ENCODE assay signal across 17 mouse cellular contexts in genomic region chr8:126628616-126629015, GRCm38 (mm10). TPM values are rescaled to one million over a fixed set of nuclear protein-coding genes. Genes with fewer than 3 reads are reported as not detected.
DNase-seq lines count a peak whose midpoint lies in the region; ATAC-seq lines count a peak whose summit lies in the region.
"Had no signal": no experiment of that assay in that cellular context is flagged by ENCODE, and none has a peak within 500 bp of the region (broad histone marks: within the 10 kb centered on the region; RNA-seq: fewer than 3 reads in every experiment).

No protein-coding gene starts in this region.

- no peaks in the 10 kb centered on the region for H3K27me3 ChIP-seq in splenic B cell, adult 2 months (ENCODE audit: control insufficient read depth, insufficient read depth, low read length, poor library complexity, severe bottlenecking)
- H3K27me3 ChIP-seq in midbrain, embryonic 10.5 days (ENCODE audit: low read depth, poor library complexity, severe bottlenecking), result no peaks in the 10 kb centered on the region
- H3K27me3 ChIP-seq: CH12.LX; embryonic facial prominence, embryonic 13.5 days; heart, embryonic 13.5 days; kidney, embryonic 15.5 days; midbrain, embryonic 12.5 days had no signal

- peak; percentile 39 for ATAC-seq in CD4-positive, CD25-positive, alpha-beta regulatory T cell, adult 4 months
- peak; percentile 91 to 95 for ATAC-seq in hematopoietic stem cell, adult 5-6 weeks (replicated peaks in 1 of 2; ENCODE audit: insufficient read depth in 1 of 2, low FRiP score in 2 of 2, low TSS enrichment in 1 of 2, low read depth in 1 of 2, poor library complexity in 2 of 2, severe bottlenecking in 2 of 2)

- H3K9me3 ChIP-seq in midbrain, embryonic 10.5 days (replicated peaks), result peaks cover 27% of the 10 kb centered on the region

- H3K4me3 ChIP-seq in midbrain, embryonic 10.5 days, result no peak overlapping the region
- H3K4me3 ChIP-seq: embryonic facial prominence, embryonic 13.5 days; heart, embryonic 13.5 days; kidney, embryonic 15.5 days; midbrain, embryonic 12.5 days had no signal

- no peaks in the 10 kb centered on the region for H3K4me1 ChIP-seq in midbrain, embryonic 10.5 days
- H3K4me1 ChIP-seq: heart, embryonic 13.5 days; midbrain, embryonic 12.5 days had no signal

- 94% methylated on average over 3 of the region's 3 CpGs for WGBS in midbrain, embryonic 10.5 days

- H3K36me3 ChIP-seq in splenic B cell, adult 2 months (ENCODE audit: control insufficient read depth, insufficient read depth, low read length, poor library complexity, severe bottlenecking), result no peaks in the 10 kb centered on the region
- no peaks in the 10 kb centered on the region for H3K36me3 ChIP-seq in midbrain, embryonic 10.5 days
- H3K36me3 ChIP-seq: embryonic facial prominence, embryonic 13.5 days; kidney, embryonic 15.5 days; midbrain, embryonic 12.5 days had no signal

- peak; percentile 55 for DNase-seq in lung, postnatal 36 days
- no peak for DNase-seq in lung, postnatal 10 days
- peak; percentile 82 for DNase-seq in splenic B cell, adult 2 months (ENCODE audit: low read depth, low spot score)
- DNase-seq in midbrain, embryonic 10.5 days (ENCODE audit: low spot score), result no peak
- DNase-seq in kidney, adult 18-20 months, result no peak
- DNase-seq: cerebellum, adult 11 months; gastrocnemius, postnatal 36 days; right cerebral cortex, postnatal 25 days; thymus, postnatal 4 days had no signal

- H3K27ac ChIP-seq in midbrain, embryonic 10.5 days (replicated peaks), result no peak overlapping the region
- H3K27ac ChIP-seq: embryonic facial prominence, embryonic 13.5 days; heart, embryonic 13.5 days; kidney, embryonic 15.5 days; liver, embryonic 14.5 days; midbrain, embryonic 12.5 days had no signal

RNA-seq across cellular contexts. Expression of gene Irf2bp2, which starts 34.8 kb away (rescaled TPM):
- 10 to 100 TPM; 15.5 to 22.4 TPM for polyA plus RNA-seq in CD4-positive, CD25-positive, alpha-beta regulatory T cell, adult 4 months (2017; shearing (Covaris generic))
- 98.4 and 98.7 TPM in 2 replicates for total RNA-seq in hematopoietic stem cell, adult 5-6 weeks (2017)
- polyA plus RNA-seq in midbrain, embryonic 10.5 days (2016; fragmentation: Nextera tagmentation; extraction: Ambion mirVana), result 3.8 and 4.0 TPM in 2 replicates

Comparison
In these comparisons a context has a peak if more than half of its experiments do, and no peak if none do; other contexts are left out.
1. DNase-seq: peak in lung, postnatal 36 days (single experiment) and splenic B cell, adult 2 months (single experiment); none in lung, postnatal 10 days (single experiment), midbrain, embryonic 10.5 days (single experiment) and kidney, adult 18-20 months (single experiment).